Mouse (Mus musculus) heart, embryonic 12.5 days (tissue): ENCODE results near the gene Ptgdr2. TPM values are rescaled to one million over a fixed set of nuclear protein-coding genes. Genes with fewer than 3 reads are reported as not detected.

Experiments
- polyA plus RNA-seq: library from polyadenylated mRNA; unstranded; fragments of >200 nt; fragmentation: Nextera tagmentation; extraction: Ambion mirVana; gene quantifications from 2 replicates; pipeline ENCODE4 v1.2.1, GENCODE M21; 2016

Ptgdr2 gene
- polyA plus RNA-seq, 1 experiment from 2014 or later = not detected

Other genes with a start within 250 kb of the Ptgdr2 start
- 29.0 and 31.2 TPM in 2 replicates for gene Vps37c, start 248.4 kb upstream of the Ptgdr2 start, polyA plus RNA-seq
- 0.19 and 0.55 TPM in 2 replicates for gene Cd5, start 198.2 kb upstream of the Ptgdr2 start, polyA plus RNA-seq
- gene Cd6, start 107.1 kb upstream of the Ptgdr2 start, polyA plus RNA-seq = not detected in 2 replicates
- gene Slc15a3, start 97.4 kb upstream of the Ptgdr2 start, polyA plus RNA-seq = 0.23 and 0.41 TPM in 2 replicates
- gene Tmem132a, start 67.2 kb upstream of the Ptgdr2 start, polyA plus RNA-seq = 61.5 and 62.2 TPM in 2 replicates
- 67.4 and 70.9 TPM in 2 replicates for gene Tmem109, start 55.2 kb upstream of the Ptgdr2 start, polyA plus RNA-seq
- gene Prpf19, start 41.9 kb upstream of the Ptgdr2 start, polyA plus RNA-seq = 24.9 and 26.2 TPM in 2 replicates
- not detected in 2 replicates for gene Zp1, start 16.5 kb upstream of the Ptgdr2 start, polyA plus RNA-seq
- 20.1 and 21.6 TPM in 2 replicates for gene Ccdc86, start 12.1 kb downstream of the Ptgdr2 start, polyA plus RNA-seq
- not detected in 2 replicates for gene Ms4a10, start 37.5 kb downstream of the Ptgdr2 start, polyA plus RNA-seq
- not detected in 2 replicates for gene Ms4a15, start 56.1 kb downstream of the Ptgdr2 start, polyA plus RNA-seq
- not detected in 2 replicates for gene Ms4a18, start 80.9 kb downstream of the Ptgdr2 start, polyA plus RNA-seq
- not detected in 2 replicates for gene Ms4a8a, start 143.9 kb downstream of the Ptgdr2 start, polyA plus RNA-seq
- not detected in 2 replicates for gene 1700017D01Rik, start 193.7 kb downstream of the Ptgdr2 start, polyA plus RNA-seq
- gene 1700025F22Rik, start 228.2 kb downstream of the Ptgdr2 start, polyA plus RNA-seq = not detected in 2 replicates